Mouse (Mus musculus) megakaryocyte, embryonic 14.5 days (primary cell): ENCODE measurements at regions not wholly inside any gene's neighbourhood (a gene's known extent, or its start where the extent isn't known, plus 50 kb on each side); places are given as distances from the start of the nearest gene placed in this dataset.
A peak's percentile ranks its signal among the peaks of the same experiment; 100 is the strongest.

ENCODE experiments used
- H3K27me3 ChIP-seq: replicated peaks from 2 replicates; pipeline ENCODE3; 2012; ENCODE audit warnings: inconsistent platforms
- H3K36me3 ChIP-seq: replicated peaks from 2 replicates; pipeline ENCODE3; 2012; ENCODE audit warnings: low read length, inconsistent platforms, mixed read lengths
- H3K4me1 ChIP-seq: 2 replicates; pipeline ENCODE4 v1.6.1; 2012; ENCODE audit warnings: inconsistent platforms
- H3K4me3 ChIP-seq: replicated peaks from 2 replicates; pipeline ENCODE3; 2012; ENCODE audit warnings: moderate library complexity, mild to moderate bottlenecking, inconsistent platforms
- H3K9me3 ChIP-seq: 2 replicates; pipeline ENCODE4 v1.6.1; 2012; ENCODE audit warnings: inconsistent platforms
- FLI1 ChIP-seq: IDR thresholded peaks from 2 replicates; pipeline ENCODE4 v1.6.1; 2012; ENCODE audit warnings: low read length, inconsistent platforms, mixed read lengths
- GATA1 ChIP-seq: IDR thresholded peaks from 3 replicates; pipeline ENCODE4 v1.6.1; 2012; ENCODE audit warnings: mixed read lengths, low read length, inconsistent platforms, borderline replicate concordance

- no peaks in the 10 kb centered on the region for H3K36me3 ChIP-seq
- H3K9me3 ChIP-seq = no peaks in the 10 kb centered on the region
- H3K4me3 ChIP-seq = no peak overlapping the region
- no peak for TF ChIP-seq GATA1
- TF ChIP-seq FLI1 = no peak
- H3K27me3 ChIP-seq = peaks cover 50% of the 10 kb centered on the region
- peaks cover 54% of the 10 kb centered on the region for H3K4me1 ChIP-seq
Observed at GRCm38 (mm10) chr13:37562141-37562540, 216.1 kb upstream of the Rreb1 start.

GRCm38 (mm10) chr13:37562652-37563051 lies 215.5 kb upstream of the Rreb1 start:
- H3K36me3 ChIP-seq = no peaks in the 10 kb centered on the region
- no peak overlapping the region for H3K4me3 ChIP-seq
- H3K9me3 ChIP-seq = no peaks in the 10 kb centered on the region
- peaks cover 52% of the 10 kb centered on the region for H3K27me3 ChIP-seq
- peaks cover 49% of the 10 kb centered on the region for H3K4me1 ChIP-seq
- no peak for TF ChIP-seq FLI1
- TF ChIP-seq GATA1 = no peak

- TF ChIP-seq GATA1 (no peak), FLI1 (no peak)
- peaks cover 5% of the 10 kb centered on the region; the same call in 1 of the 2 replicates for H3K9me3 ChIP-seq
- peaks cover 42% of the 10 kb centered on the region for H3K27me3 ChIP-seq
- H3K36me3 ChIP-seq = no peaks in the 10 kb centered on the region
- peaks cover 10% of the 10 kb centered on the region for H3K4me1 ChIP-seq
- no peak overlapping the region for H3K4me3 ChIP-seq
Observed at GRCm38 (mm10) chr13:37569051-37569450, 209.1 kb upstream of the Rreb1 start.

- H3K9me3 ChIP-seq = peaks cover 5% of the 10 kb centered on the region; the same call in 1 of the 2 replicates
- no peaks in the 10 kb centered on the region for H3K36me3 ChIP-seq
- no peak overlapping the region for H3K4me3 ChIP-seq
- H3K27me3 ChIP-seq = peaks cover 45% of the 10 kb centered on the region
- TF ChIP-seq GATA1 = no peak
- no peak for TF ChIP-seq FLI1
- H3K4me1 ChIP-seq = peaks cover 14% of the 10 kb centered on the region
Observed at GRCm38 (mm10) chr13:37569486-37569885, 208.7 kb upstream of the Rreb1 start.

- peaks cover 5% of the 10 kb centered on the region; the same call in 1 of the 2 replicates for H3K9me3 ChIP-seq
- H3K4me3 ChIP-seq = no peak overlapping the region
- no peak for TF ChIP-seq FLI1
- TF ChIP-seq GATA1 = no peak
- H3K27me3 ChIP-seq = peaks cover 27% of the 10 kb centered on the region
- H3K4me1 ChIP-seq = peaks cover 24% of the 10 kb centered on the region
- no peaks in the 10 kb centered on the region for H3K36me3 ChIP-seq
Observed at GRCm38 (mm10) chr13:37572983-37573382, 205.2 kb upstream of the Rreb1 start.

- H3K27me3 ChIP-seq = peaks cover 4% of the 10 kb centered on the region
- TF ChIP-seq FLI1 = no peak
- TF ChIP-seq GATA1 = no peak
- H3K36me3 ChIP-seq = no peaks in the 10 kb centered on the region
- H3K9me3 ChIP-seq = no peaks in the 10 kb centered on the region
- H3K4me1 ChIP-seq = peaks cover 29% of the 10 kb centered on the region
- no peak overlapping the region for H3K4me3 ChIP-seq
Observed at GRCm38 (mm10) chr13:37579231-37579630, 199.0 kb upstream of the Rreb1 start.

GRCm38 (mm10) chr13:37579775-37580174 lies 198.4 kb upstream of the Rreb1 start:
- TF ChIP-seq GATA1 = no peak
- TF ChIP-seq FLI1 = no peak
- no peak overlapping the region for H3K4me3 ChIP-seq
- H3K27me3 ChIP-seq = peaks cover 2% of the 10 kb centered on the region
- peaks cover 25% of the 10 kb centered on the region for H3K4me1 ChIP-seq
- no peaks in the 10 kb centered on the region for H3K36me3 ChIP-seq
- no peaks in the 10 kb centered on the region for H3K9me3 ChIP-seq

GRCm38 (mm10) chr13:37580806-37581205 lies 197.4 kb upstream of the Rreb1 start:
- TF ChIP-seq GATA1 = no peak
- TF ChIP-seq FLI1 = no peak
- Histone ChIP-seq H3K36me3 (no peaks in the 10 kb centered on the region), H3K4me3 (peak overlapping the region; percentile 38)

GRCm38 (mm10) chr13:37581374-37581773 lies 196.8 kb upstream of the Rreb1 start:
- Histone ChIP-seq H3K36me3 (no peaks in the 10 kb centered on the region), H3K4me3 (no peak overlapping the region), H3K9me3 (no peaks in the 10 kb centered on the region), H3K27me3 (peaks cover 5% of the 10 kb centered on the region), H3K4me1 (peaks cover 21% of the 10 kb centered on the region)
- TF ChIP-seq GATA1 (no peak), FLI1 (no peak)

More at GRCm38 (mm10) chr13:37580806-37581205, 197.4 kb upstream of the Rreb1 start:
- Histone ChIP-seq H3K9me3 (no peaks in the 10 kb centered on the region), H3K4me1 (peaks cover 21% of the 10 kb centered on the region), H3K27me3 (peaks cover 5% of the 10 kb centered on the region)

GRCm38 (mm10) chr13:37585476-37585875 lies 192.7 kb upstream of the Rreb1 start:
- H3K36me3 ChIP-seq = no peaks in the 10 kb centered on the region
- no peak overlapping the region for H3K4me3 ChIP-seq
- peaks cover 19% of the 10 kb centered on the region for H3K4me1 ChIP-seq
- H3K27me3 ChIP-seq = peaks cover 18% of the 10 kb centered on the region
- TF ChIP-seq FLI1 = no peak
- TF ChIP-seq GATA1 = no peak
- no peaks in the 10 kb centered on the region for H3K9me3 ChIP-seq

GRCm38 (mm10) chr13:37586511-37586910 lies 191.7 kb upstream of the Rreb1 start:
- no peak overlapping the region for H3K4me3 ChIP-seq
- TF ChIP-seq FLI1 (no peak), GATA1 (no peak)
- H3K9me3 ChIP-seq = no peaks in the 10 kb centered on the region
- peaks cover 10% of the 10 kb centered on the region; the same call in 1 of the 2 replicates for H3K4me1 ChIP-seq
- no peaks in the 10 kb centered on the region for H3K36me3 ChIP-seq
- peaks cover 20% of the 10 kb centered on the region for H3K27me3 ChIP-seq
